Mouse (Mus musculus) fibroblast of lung, adult 2 months (primary cell): Measurements from ENCODE around the gene Slc16a1.
"Not testable (repeated sequence)": the region's sequence is repeated elsewhere in the genome, so short reads cannot be mapped to it uniquely, and the experiment has no call there.

Experiments
- DNase-seq: peaks from one replicate; pipeline ENCODE4 v3.0.0-alpha.2; 2011; ENCODE audit warnings: low read depth

The Slc16a1 gene

GRCm38 (mm10) chr3:104674329-104675220, 36.1 kb downstream of the Slc16a1 start:
- no peak for DNase-seq

GRCm38 (mm10) chr3:104675258-104675851, 36.9 kb downstream of the Slc16a1 start:
- peak; percentile 22 for DNase-seq

GRCm38 (mm10) chr3:104677781-104678180, 39.3 kb downstream of the Slc16a1 start:
- DNase-seq, result no peak

- DNase-seq, result no peak
Observed at GRCm38 (mm10) chr3:104678826-104679225, 40.4 kb downstream of the Slc16a1 start.

- no peak for DNase-seq
Observed at GRCm38 (mm10) chr3:104682671-104683504, 44.4 kb downstream of the Slc16a1 start.

GRCm38 (mm10) chr3:104700751-104701335, 62.4 kb downstream of the Slc16a1 start:
- DNase-seq, result no peak

GRCm38 (mm10) chr3:104701761-104702160, 63.3 kb downstream of the Slc16a1 start:
- no peak for DNase-seq

- DNase-seq, result no peak
Observed at GRCm38 (mm10) chr3:104703941-104704340, 65.5 kb downstream of the Slc16a1 start.

GRCm38 (mm10) chr3:104706446-104706845, 68.0 kb downstream of the Slc16a1 start:
- no peak for DNase-seq

- DNase-seq, result not testable (repeated sequence)
Observed at GRCm38 (mm10) chr3:104706951-104707771, 68.7 kb downstream of the Slc16a1 start.

GRCm38 (mm10) chr3:104707772-104708144, 69.3 kb downstream of the Slc16a1 start:
- not testable (repeated sequence) for DNase-seq
